Mouse (Mus musculus): Measurements from ENCODE around the gene Klhl2.

Klhl2 gene

GRCm38 (mm10) chr8:64849897-64850541, at the start of gene Klhl2:
TSS of gene Klhl2 (minus strand) at chr8:64850017.
- 2% methylated on average over 36 of the region's 68 CpGs for WGBS

- WGBS, result 58% methylated on average over 4 of the region's 4 CpGs
Measured at GRCm38 (mm10) chr8:64898710-64899109, 48.9 kb upstream of the Klhl2 start.

- 65% methylated on average over 5 of the region's 5 CpGs for WGBS
Measured at GRCm38 (mm10) chr8:64896731-64897130, 46.9 kb upstream of the Klhl2 start.

- WGBS, result 38% methylated on average over 13 of the region's 13 CpGs
Measured at GRCm38 (mm10) chr8:64880619-64881200, 30.9 kb upstream of the Klhl2 start.

- 79% methylated on average over 22 of the region's 22 CpGs for WGBS
Measured at GRCm38 (mm10) chr8:64877630-64878312, 28.0 kb upstream of the Klhl2 start.

GRCm38 (mm10) chr8:64871469-64872165, 21.8 kb upstream of the Klhl2 start:
- 30% methylated on average over 12 of the region's 12 CpGs for WGBS

- 54% methylated on average over 2 of the region's 2 CpGs for WGBS
Measured at GRCm38 (mm10) chr8:64870218-64870617, 20.4 kb upstream of the Klhl2 start.

GRCm38 (mm10) chr8:64849091-64849896, 523 bp downstream of the Klhl2 start:
- under 1% methylated on average over 99 of the region's 100 CpGs for WGBS

- WGBS, result 6% methylated on average over 8 of the region's 8 CpGs
Measured at GRCm38 (mm10) chr8:64848245-64848785, 1.5 kb downstream of the Klhl2 start.

- WGBS, result 6% methylated on average over 2 of the region's 2 CpGs
Measured at GRCm38 (mm10) chr8:64847650-64848049, 2.2 kb downstream of the Klhl2 start.

GRCm38 (mm10) chr8:64847241-64847640, 2.6 kb downstream of the Klhl2 start:
- WGBS, result 27% methylated on average over 2 of the region's 2 CpGs

- WGBS, result 32% methylated on average over 7 of the region's 7 CpGs
Measured at GRCm38 (mm10) chr8:64845314-64845713, 4.5 kb downstream of the Klhl2 start.

- WGBS, result 65% methylated on average over 4 of the region's 4 CpGs
Measured at GRCm38 (mm10) chr8:64844043-64844481, 5.8 kb downstream of the Klhl2 start.

GRCm38 (mm10) chr8:64843168-64843567, 6.6 kb downstream of the Klhl2 start:
- 55% methylated on average over 3 of the region's 3 CpGs for WGBS

GRCm38 (mm10) chr8:64841747-64842406, 7.9 kb downstream of the Klhl2 start:
- WGBS, result 47% methylated on average over 13 of the region's 13 CpGs

- WGBS, result 47% methylated on average over 6 of the region's 6 CpGs
Measured at GRCm38 (mm10) chr8:64839628-64840027, 10.2 kb downstream of the Klhl2 start.

GRCm38 (mm10) chr8:64835475-64836122, 14.2 kb downstream of the Klhl2 start:
- 64% methylated on average over 6 of the region's 6 CpGs for WGBS

GRCm38 (mm10) chr8:64834071-64834877, 15.5 kb downstream of the Klhl2 start:
- WGBS, result 48% methylated on average over 27 of the region's 27 CpGs

GRCm38 (mm10) chr8:64832581-64833135, 17.2 kb downstream of the Klhl2 start:
- 61% methylated on average over 13 of the region's 13 CpGs for WGBS

All from cerebral cortex, adult 2 months (tissue).